Mouse (Mus musculus): ENCODE measurements around the gene Cebpb.

- TF ChIP-seq POLR2A (IDR thresholded peaks at IDR 0.05; ENCODE audit: insufficient read depth, low read depth, low read length) (no peak), CTCF (IDR thresholded peaks at IDR 0.05; ENCODE audit: insufficient read depth, low read depth, low read length) (no peak)
These were observed 28.7 kb upstream of the Cebpb start for GRCm38 (mm10) chr2:167659847-167660610.

Data from olfactory bulb, adult 2 months (tissue).